Mouse (Mus musculus): ENCODE data around the gene Pnkd. TPM values are rescaled to one million over a fixed set of nuclear protein-coding genes. Genes with fewer than 3 reads are reported as not detected.

Gene Pnkd
- total and polyA plus RNA-seq, 3 experiments = 52.5 to 64.2 TPM; not detected in 1

DNA sequence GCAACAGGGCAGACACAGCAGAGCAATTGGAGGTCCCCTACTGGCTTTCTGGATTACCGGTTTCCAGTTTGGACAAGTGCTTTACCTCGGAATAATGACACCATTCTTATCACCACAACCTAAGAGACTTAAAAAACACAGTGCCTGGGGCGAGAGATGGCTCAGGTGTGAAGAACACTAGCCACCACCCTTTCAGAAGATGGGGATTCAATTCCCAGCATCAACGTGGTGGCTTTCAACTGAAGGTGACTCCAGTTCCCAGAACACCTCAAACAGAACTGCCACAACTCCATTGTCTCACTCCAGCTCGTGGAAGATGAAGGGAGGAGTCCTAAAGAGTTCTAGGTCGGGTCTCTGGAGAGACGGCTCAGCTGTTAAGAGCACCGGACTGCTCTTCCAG, 100.8 kb downstream of the Pnkd start:
- Histone ChIP-seq H3K9me3 (replicated peaks; ENCODE audit: insufficient read depth, low read length) (no peaks in the 10 kb centered on the region), H3K9ac (ENCODE audit: control insufficient read depth, low read depth, low read length, poor library complexity, severe bottlenecking) (no peak overlapping the region), H3K4me3 (ENCODE audit: control insufficient read depth in 1 of 2, insufficient read depth in 1 of 2, low read depth in 2 of 2, low read length in 2 of 2) (no peak overlapping the region), H3K36me3 (ENCODE audit: control insufficient read depth in 1 of 2, insufficient read depth in 2 of 2, low read length in 2 of 2) (peaks cover 0 to 10% of the 10 kb centered on the region in 2 experiments; a peak in 2 of 4 replicates), H3K4me1 (ENCODE audit: control insufficient read depth in 1 of 2, insufficient read depth in 2 of 2, low read length in 2 of 2) (peaks cover 0 to 12% of the 10 kb centered on the region in 2 experiments; a peak in 3 of 4 replicates), H3K79me2 (ENCODE audit: control insufficient read depth, insufficient read depth, low read length, poor library complexity) (no peaks in the 10 kb centered on the region; the same call in 1 of the 2 replicates), H3K27ac (ENCODE audit: control insufficient read depth, low read depth, low read length) (no peak overlapping the region), H3K27me3 (ENCODE audit: control insufficient read depth in 1 of 2, insufficient read depth in 2 of 2, low read length in 2 of 2) (no peaks in the 10 kb centered on the region)
- no peak for DNase-seq (ENCODE audit: low read depth, low spot score)
- TF ChIP-seq USF2 (IDR thresholded peaks at IDR 0.05; ENCODE audit: borderline replicate concordance in 1 of 2, insufficient read depth in 1 of 2, low read depth in 1 of 2, low read length in 2 of 2) = no peak

DNA sequence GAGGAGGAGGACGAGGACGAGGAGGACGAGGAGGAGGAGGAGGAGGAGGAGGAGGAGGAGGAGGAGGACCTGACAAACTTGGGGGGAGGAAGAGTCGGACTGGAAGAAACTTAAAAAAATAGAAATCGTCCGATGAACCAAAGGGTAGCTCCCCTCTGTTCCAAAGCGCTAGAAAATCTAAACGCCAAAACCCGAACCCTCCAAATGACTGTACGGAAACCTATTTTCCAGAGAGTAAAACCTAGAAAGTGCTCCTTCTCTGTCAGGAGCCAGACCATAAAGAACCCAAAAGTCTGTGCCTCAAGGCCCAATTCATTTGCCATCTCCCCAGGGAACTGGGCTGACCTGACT, 101.6 kb downstream of the Pnkd start:
- Histone ChIP-seq H3K27me3 (ENCODE audit: control insufficient read depth in 1 of 2, insufficient read depth in 2 of 2, low read length in 2 of 2) (no peaks in the 10 kb centered on the region), H3K9ac (ENCODE audit: control insufficient read depth, low read depth, low read length, poor library complexity, severe bottlenecking) (peak overlapping the region; percentile 90), H3K36me3 (ENCODE audit: control insufficient read depth in 1 of 2, insufficient read depth in 2 of 2, low read length in 2 of 2) (peaks cover 0 to 10% of the 10 kb centered on the region in 2 experiments; a peak in 2 of 4 replicates), H3K27ac (ENCODE audit: control insufficient read depth, low read depth, low read length) (peak overlapping the region; percentile 96), H3K4me3 (ENCODE audit: control insufficient read depth in 1 of 2, insufficient read depth in 1 of 2, low read depth in 2 of 2, low read length in 2 of 2) (peak overlapping the region; percentile 65 to 79), H3K4me1 (ENCODE audit: control insufficient read depth in 1 of 2, insufficient read depth in 2 of 2, low read length in 2 of 2) (peaks cover 0 to 12% of the 10 kb centered on the region in 2 experiments; a peak in 3 of 4 replicates), H3K9me3 (replicated peaks; ENCODE audit: insufficient read depth, low read length) (no peaks in the 10 kb centered on the region), H3K79me2 (ENCODE audit: control insufficient read depth, insufficient read depth, low read length, poor library complexity) (no peaks in the 10 kb centered on the region; the same call in 1 of the 2 replicates)
- DNase-seq (ENCODE audit: low read depth, low spot score) = no peak
- TF ChIP-seq CHD1 (IDR thresholded peaks at IDR 0.05; ENCODE audit: low read depth, low read length) = no peak
- no peak for TF ChIP-seq MAFK (IDR thresholded peaks at IDR 0.05; ENCODE audit: borderline replicate concordance, low read depth, low read length)
- no peak for TF ChIP-seq CHD2 (IDR thresholded peaks at IDR 0.05; ENCODE audit: low read length)
- no peak for TF ChIP-seq ETS1 (IDR thresholded peaks at IDR 0.05; ENCODE audit: low read depth, low read length)
- no peak for TF ChIP-seq GATA1 (IDR thresholded peaks at IDR 0.05; ENCODE audit: low read depth, low read length)
- TF ChIP-seq EP300 (IDR thresholded peaks at IDR 0.05; ENCODE audit: low read depth in 1 of 2, low read length in 2 of 2) = no peak
- TF ChIP-seq E2F4 (IDR thresholded peaks at IDR 0.05; ENCODE audit: borderline replicate concordance, low read depth, low read length) = no peak
- no peak for TF ChIP-seq USF1 (IDR thresholded peaks at IDR 0.05; ENCODE audit: low read depth, low read length)
- TF ChIP-seq UBTF (IDR thresholded peaks at IDR 0.05; ENCODE audit: borderline replicate concordance, insufficient read depth, low read depth, low read length) = no peak
- no peak for TF ChIP-seq MXI1 (IDR thresholded peaks at IDR 0.05; ENCODE audit: low read depth, low read length)
- no peak for TF ChIP-seq POLR2AphosphoS2 (IDR thresholded peaks at IDR 0.05; ENCODE audit: low read length)
- no peak for TF ChIP-seq RAD21 (IDR thresholded peaks at IDR 0.05; ENCODE audit: low read depth, low read length)
- no peak; a peak in 1 of 6 replicates for TF ChIP-seq CTCF (IDR thresholded peaks at IDR 0.05 in 2 of 3, conservative IDR thresholded peaks at IDR 0.05 in 1 of 3; ENCODE audit: control insufficient read depth in 1 of 3, insufficient read depth in 1 of 3, low read depth in 2 of 3, low read length in 3 of 3, poor library complexity in 1 of 3, severe bottlenecking in 1 of 3)
- TF ChIP-seq TBP (IDR thresholded peaks at IDR 0.05; ENCODE audit: low read depth, low read length) = no peak
- TF ChIP-seq ZMIZ1 (IDR thresholded peaks at IDR 0.05; ENCODE audit: low read depth, low read length) = no peak
- no peak for TF ChIP-seq MAX (IDR thresholded peaks at IDR 0.05; ENCODE audit: low read length)
- TF ChIP-seq USF2 (IDR thresholded peaks at IDR 0.05; ENCODE audit: borderline replicate concordance in 1 of 2, insufficient read depth in 1 of 2, low read depth in 1 of 2, low read length in 2 of 2) = no peak
- no peak for TF ChIP-seq ZC3H11A (IDR thresholded peaks at IDR 0.05; ENCODE audit: low read depth, low read length)
- TF ChIP-seq MAZ (IDR thresholded peaks at IDR 0.05; ENCODE audit: low read depth, low read length) = no peak
- no peak for TF ChIP-seq ZKSCAN1 (IDR thresholded peaks at IDR 0.05; ENCODE audit: low read depth, low read length)

Data from MEL (cell line).